Mouse (Mus musculus): ENCODE data around the gene Gda. TPM values are rescaled to one million over a fixed set of nuclear protein-coding genes. Genes with fewer than 3 reads are reported as not detected.

Gene Gda
- polyA plus RNA-seq (2014; fragmentation: Illumina TruSeq; extraction: RNeasy Lipid Tissue Mini Kit (QIAGEN cat#74804); ENCODE audit: low read depth, low replicate concordance), result 73.0 TPM

DNA sequence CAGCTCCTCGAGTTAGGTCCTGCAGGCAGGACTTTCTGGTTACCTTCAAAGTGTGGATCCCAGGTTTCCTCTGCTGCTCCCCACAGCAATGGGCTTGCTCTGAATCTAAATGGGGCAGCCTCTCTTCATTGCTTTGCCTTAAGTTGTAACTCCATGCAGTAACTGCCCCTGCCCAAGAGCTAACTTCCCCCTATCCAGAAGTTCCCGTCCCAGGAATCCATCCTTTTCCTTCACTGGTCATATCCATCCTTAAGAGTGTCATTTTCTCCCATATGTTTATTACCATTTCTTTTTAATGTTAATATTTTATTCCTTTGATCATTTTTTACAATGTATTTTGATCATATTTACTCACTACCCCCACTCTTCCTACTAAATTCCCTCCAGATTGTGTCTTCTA, at the start of gene Gda:
TSS of gene Gda (minus strand) at position 101 of the 400 bp plus-strand sequence.

Other genes starting within 250 kb of the Gda start
- 355 TPM for gene Zfand5, start 201.2 kb downstream of the Gda start, polyA plus RNA-seq (2014; fragmentation: Illumina TruSeq; extraction: RNeasy Lipid Tissue Mini Kit (QIAGEN cat#74804); ENCODE audit: low read depth, low replicate concordance)
- 201 TPM for gene 1110059E24Rik, start 179.5 kb upstream of the Gda start, polyA plus RNA-seq (2014; fragmentation: Illumina TruSeq; extraction: RNeasy Lipid Tissue Mini Kit (QIAGEN cat#74804); ENCODE audit: low read depth, low replicate concordance)
- 218 TPM for gene Abhd17b, start 179.7 kb upstream of the Gda start, polyA plus RNA-seq (2014; fragmentation: Illumina TruSeq; extraction: RNeasy Lipid Tissue Mini Kit (QIAGEN cat#74804); ENCODE audit: low read depth, low replicate concordance)

All from sigmoid colon, adult 10 weeks (tissue).